Mouse (Mus musculus): ENCODE measurements around the gene Gpr83.

GRCm38 (mm10) chr9:14897102-14897501 is 37.1 kb downstream of the Gpr83 start:
- TF ChIP-seq CTCF (IDR thresholded peaks at IDR 0.05) (no peak), EP300 (IDR thresholded peaks at IDR 0.05; ENCODE audit: insufficient read depth, low read depth, low read length) (no peak), POLR2A (IDR thresholded peaks at IDR 0.05; ENCODE audit: insufficient read depth, low read depth, low read length) (no peak)

Data from heart, adult 2 months (tissue).